Mouse (Mus musculus): ENCODE data around the gene Fuz. TPM values are rescaled to one million over a fixed set of nuclear protein-coding genes. Genes with fewer than 3 reads are reported as not detected.
A peak's percentile ranks its signal among the peaks of the same experiment; 100 is the strongest.

The Fuz gene
- total and polyA plus RNA-seq, 2 experiments from 2014 or later = 10.0 to 50.8 TPM

GRCm38 (mm10) chr7:44951960-44952359 is 56.1 kb downstream of the Fuz start:
- ATAC-seq (ENCODE audit: insufficient read depth, low read depth) = peak; percentile 65
- peak overlapping the region; percentile 79 for H3K4me2 ChIP-seq (ENCODE audit: low read depth, low read length)
- H3K9me3 ChIP-seq (replicated peaks; ENCODE audit: control insufficient read depth, low read length) = no peaks in the 10 kb centered on the region
- peak; percentile 51 for DNase-seq (ENCODE audit: low spot score)
- H3K9ac ChIP-seq (replicated peaks; ENCODE audit: low read depth, low read length) = peak overlapping the region; percentile 43; the same call in 1 of the 2 replicates
- peak overlapping the region; percentile 50 for H3K4me3 ChIP-seq (ENCODE audit: low read depth, low read length)
- peaks cover 22% of the 10 kb centered on the region for H3K27me3 ChIP-seq (ENCODE audit: control insufficient read depth, insufficient read depth, low read length)
- H3K36me3 ChIP-seq (replicated peaks; ENCODE audit: control insufficient read depth, insufficient read depth, low read length) = no peaks in the 10 kb centered on the region
- WGBS = 1% methylated on average over 10 of the region's 10 CpGs
- TF ChIP-seq EP300 (IDR thresholded peaks at IDR 0.05; ENCODE audit: low read depth) (no peak), CTCF (IDR thresholded peaks at IDR 0.05; ENCODE audit: low read depth) (no peak)
- H3K4me1 ChIP-seq (ENCODE audit: control insufficient read depth, insufficient read depth) = peaks cover 10% of the 10 kb centered on the region; the same call in 1 of the 2 replicates
- peak overlapping the region; percentile 51; the same call in 1 of the 2 replicates for H3K27ac ChIP-seq (ENCODE audit: low read depth)

MicroRNA genes within 50 kb of the gene (microRNA counts, 519-probe panel; counts per million panel counts)
- microRNA mmu-miR-707 = not detected

Small RNAs within 50 kb of the gene (microRNA-seq; reads per million reads assigned to microRNA genes)
- not detected for gene Mir707

Other genes starting within 250 kb of the Fuz start
- 2.9 TPM in 2 replicates for gene Myh14, start 225.2 kb upstream of the Fuz start, total RNA-seq (2014; rRNA removed; ENCODE audit: low replicate concordance)
- gene Myh14, start 225.2 kb upstream of the Fuz start, polyA plus RNA-seq (2015; fragmentation: Nextera tagmentation; extraction: Ambion mirVana) = 0.89 and 1.4 TPM in 2 replicates
- gene Izumo2, start 187.3 kb upstream of the Fuz start, total RNA-seq (2014; rRNA removed; ENCODE audit: low replicate concordance) = not detected in 2 replicates
- gene Izumo2, start 187.3 kb upstream of the Fuz start, polyA plus RNA-seq (2015; fragmentation: Nextera tagmentation; extraction: Ambion mirVana) = not detected in 2 replicates
- gene Vrk3, start 147.7 kb upstream of the Fuz start, total RNA-seq (2014; rRNA removed; ENCODE audit: low replicate concordance) = 25.7 and 31.7 TPM in 2 replicates
- gene Vrk3, start 147.7 kb upstream of the Fuz start, polyA plus RNA-seq (2015; fragmentation: Nextera tagmentation; extraction: Ambion mirVana) = 28.7 and 32.9 TPM in 2 replicates
- 0.46 TPM in 1 of 2 replicates, not detected in the other for gene Zfp473, start 145.0 kb upstream of the Fuz start, total RNA-seq (2014; rRNA removed; ENCODE audit: low replicate concordance)
- gene Zfp473, start 145.0 kb upstream of the Fuz start, polyA plus RNA-seq (2015; fragmentation: Nextera tagmentation; extraction: Ambion mirVana) = 0.15 TPM in 2 replicates
- gene Nup62, start 80.0 kb upstream of the Fuz start, total RNA-seq (2014; rRNA removed; ENCODE audit: low replicate concordance) = 75.3 and 78.0 TPM in 2 replicates
- 37.6 and 40.9 TPM in 2 replicates for gene Nup62, start 80.0 kb upstream of the Fuz start, polyA plus RNA-seq (2015; fragmentation: Nextera tagmentation; extraction: Ambion mirVana)
- not detected in 2 replicates for gene Il4i1, start 79.7 kb upstream of the Fuz start, total RNA-seq (2014; rRNA removed; ENCODE audit: low replicate concordance)
- 0.93 and 1.1 TPM in 2 replicates for gene Il4i1, start 79.7 kb upstream of the Fuz start, polyA plus RNA-seq (2015; fragmentation: Nextera tagmentation; extraction: Ambion mirVana)
- 5.6 and 16.0 TPM in 2 replicates for gene Atf5, start 79.4 kb upstream of the Fuz start, total RNA-seq (2014; rRNA removed; ENCODE audit: low replicate concordance)
- gene Atf5, start 79.4 kb upstream of the Fuz start, polyA plus RNA-seq (2015; fragmentation: Nextera tagmentation; extraction: Ambion mirVana) = 3.0 and 3.5 TPM in 2 replicates
- 81.8 and 137 TPM in 2 replicates for gene Akt1s1, start 47.1 kb upstream of the Fuz start, total RNA-seq (2014; rRNA removed; ENCODE audit: low replicate concordance)
- 91.3 and 91.8 TPM in 2 replicates for gene Akt1s1, start 47.1 kb upstream of the Fuz start, polyA plus RNA-seq (2015; fragmentation: Nextera tagmentation; extraction: Ambion mirVana)
- 43.5 and 101 TPM in 2 replicates for gene Tbc1d17, start 47.0 kb upstream of the Fuz start, total RNA-seq (2014; rRNA removed; ENCODE audit: low replicate concordance)
- 51.7 and 57.5 TPM in 2 replicates for gene Tbc1d17, start 47.0 kb upstream of the Fuz start, polyA plus RNA-seq (2015; fragmentation: Nextera tagmentation; extraction: Ambion mirVana)
- 43.6 and 45.9 TPM in 2 replicates for gene Pnkp, start 38.9 kb upstream of the Fuz start, total RNA-seq (2014; rRNA removed; ENCODE audit: low replicate concordance)
- 24.5 and 27.2 TPM in 2 replicates for gene Pnkp, start 38.9 kb upstream of the Fuz start, polyA plus RNA-seq (2015; fragmentation: Nextera tagmentation; extraction: Ambion mirVana)
- 335 and 364 TPM in 2 replicates for gene Ptov1, start 26.3 kb upstream of the Fuz start, total RNA-seq (2014; rRNA removed; ENCODE audit: low replicate concordance)
- gene Ptov1, start 26.3 kb upstream of the Fuz start, polyA plus RNA-seq (2015; fragmentation: Nextera tagmentation; extraction: Ambion mirVana) = 246 and 248 TPM in 2 replicates
- gene Med25, start 3.4 kb upstream of the Fuz start, total RNA-seq (2014; rRNA removed; ENCODE audit: low replicate concordance) = 112 and 136 TPM in 2 replicates
- gene Med25, start 3.4 kb upstream of the Fuz start, polyA plus RNA-seq (2015; fragmentation: Nextera tagmentation; extraction: Ambion mirVana) = 69.0 and 73.3 TPM in 2 replicates
- gene Ap2a1, start 33.4 kb downstream of the Fuz start, total RNA-seq (2014; rRNA removed; ENCODE audit: low replicate concordance) = 63.1 and 99.0 TPM in 2 replicates
- 36.2 and 37.1 TPM in 2 replicates for gene Ap2a1, start 33.4 kb downstream of the Fuz start, polyA plus RNA-seq (2015; fragmentation: Nextera tagmentation; extraction: Ambion mirVana)
- not detected in 2 replicates for gene Tsks, start 47.1 kb downstream of the Fuz start, total RNA-seq (2014; rRNA removed; ENCODE audit: low replicate concordance)
- gene Tsks, start 47.1 kb downstream of the Fuz start, polyA plus RNA-seq (2015; fragmentation: Nextera tagmentation; extraction: Ambion mirVana) = 0.16 and 0.27 TPM in 2 replicates
- 7.5 and 12.7 TPM in 2 replicates for gene Cpt1c, start 78.8 kb downstream of the Fuz start, total RNA-seq (2014; rRNA removed; ENCODE audit: low replicate concordance)
- 3.4 and 3.9 TPM in 2 replicates for gene Cpt1c, start 78.8 kb downstream of the Fuz start, polyA plus RNA-seq (2015; fragmentation: Nextera tagmentation; extraction: Ambion mirVana)
- gene Prmt1, start 90.5 kb downstream of the Fuz start, total RNA-seq (2014; rRNA removed; ENCODE audit: low replicate concordance) = 152 and 173 TPM in 2 replicates
- 271 and 300 TPM in 2 replicates for gene Prmt1, start 90.5 kb downstream of the Fuz start, polyA plus RNA-seq (2015; fragmentation: Nextera tagmentation; extraction: Ambion mirVana)
- 31.7 and 61.1 TPM in 2 replicates for gene Irf3, start 101.6 kb downstream of the Fuz start, total RNA-seq (2014; rRNA removed; ENCODE audit: low replicate concordance)
- gene Irf3, start 101.6 kb downstream of the Fuz start, polyA plus RNA-seq (2015; fragmentation: Nextera tagmentation; extraction: Ambion mirVana) = 44.8 and 51.7 TPM in 2 replicates
- 20.3 and 22.0 TPM in 2 replicates for gene Bcl2l12, start 102.6 kb downstream of the Fuz start, total RNA-seq (2014; rRNA removed; ENCODE audit: low replicate concordance)
- gene Bcl2l12, start 102.6 kb downstream of the Fuz start, polyA plus RNA-seq (2015; fragmentation: Nextera tagmentation; extraction: Ambion mirVana) = 25.5 and 27.5 TPM in 2 replicates
- gene Scaf1, start 120.3 kb downstream of the Fuz start, total RNA-seq (2014; rRNA removed; ENCODE audit: low replicate concordance) = 37.8 and 38.9 TPM in 2 replicates
- 15.9 and 17.9 TPM in 2 replicates for gene Scaf1, start 120.3 kb downstream of the Fuz start, polyA plus RNA-seq (2015; fragmentation: Nextera tagmentation; extraction: Ambion mirVana)
- 38.4 and 62.0 TPM in 2 replicates for gene Rras, start 121.9 kb downstream of the Fuz start, total RNA-seq (2014; rRNA removed; ENCODE audit: low replicate concordance)
- 85.7 and 90.0 TPM in 2 replicates for gene Rras, start 121.9 kb downstream of the Fuz start, polyA plus RNA-seq (2015; fragmentation: Nextera tagmentation; extraction: Ambion mirVana)
- 5.4 and 12.5 TPM in 2 replicates for gene Prr12, start 156.8 kb downstream of the Fuz start, total RNA-seq (2014; rRNA removed; ENCODE audit: low replicate concordance)
- 3.8 TPM in 2 replicates for gene Prr12, start 156.8 kb downstream of the Fuz start, polyA plus RNA-seq (2015; fragmentation: Nextera tagmentation; extraction: Ambion mirVana)
- gene Nosip, start 166.3 kb downstream of the Fuz start, total RNA-seq (2014; rRNA removed; ENCODE audit: low replicate concordance) = 21.5 and 73.9 TPM in 2 replicates
- gene Nosip, start 166.3 kb downstream of the Fuz start, polyA plus RNA-seq (2015; fragmentation: Nextera tagmentation; extraction: Ambion mirVana) = 38.2 and 43.7 TPM in 2 replicates
- gene Prrg2, start 166.6 kb downstream of the Fuz start, total RNA-seq (2014; rRNA removed; ENCODE audit: low replicate concordance) = 8.3 and 22.0 TPM in 2 replicates
- 12.4 and 13.3 TPM in 2 replicates for gene Prrg2, start 166.6 kb downstream of the Fuz start, polyA plus RNA-seq (2015; fragmentation: Nextera tagmentation; extraction: Ambion mirVana)
- 125 and 141 TPM in 2 replicates for gene Rcn3, start 196.1 kb downstream of the Fuz start, total RNA-seq (2014; rRNA removed; ENCODE audit: low replicate concordance)
- 100 and 108 TPM in 2 replicates for gene Rcn3, start 196.1 kb downstream of the Fuz start, polyA plus RNA-seq (2015; fragmentation: Nextera tagmentation; extraction: Ambion mirVana)
- 48.9 and 51.6 TPM in 2 replicates for gene Fcgrt, start 207.8 kb downstream of the Fuz start, total RNA-seq (2014; rRNA removed; ENCODE audit: low replicate concordance)
- 59.5 and 67.9 TPM in 2 replicates for gene Fcgrt, start 207.8 kb downstream of the Fuz start, polyA plus RNA-seq (2015; fragmentation: Nextera tagmentation; extraction: Ambion mirVana)
- 1,106 and 1,247 TPM in 2 replicates for gene Rps11, start 228.4 kb downstream of the Fuz start, total RNA-seq (2014; rRNA removed; ENCODE audit: low replicate concordance)
- 730 and 757 TPM in 2 replicates for gene Rps11, start 228.4 kb downstream of the Fuz start, polyA plus RNA-seq (2015; fragmentation: Nextera tagmentation; extraction: Ambion mirVana)
- gene Rpl13a, start 232.7 kb downstream of the Fuz start, total RNA-seq (2014; rRNA removed; ENCODE audit: low replicate concordance) = 1,443 and 1,972 TPM in 2 replicates
- gene Rpl13a, start 232.7 kb downstream of the Fuz start, polyA plus RNA-seq (2015; fragmentation: Nextera tagmentation; extraction: Ambion mirVana) = 780 and 809 TPM in 2 replicates
- 0.19 and 0.23 TPM in 2 replicates for gene Gm45713, start 240.2 kb downstream of the Fuz start, total RNA-seq (2014; rRNA removed; ENCODE audit: low replicate concordance)
- gene Gm45713, start 240.2 kb downstream of the Fuz start, polyA plus RNA-seq (2015; fragmentation: Nextera tagmentation; extraction: Ambion mirVana) = 0.29 and 0.78 TPM in 2 replicates
- gene Flt3l, start 240.4 kb downstream of the Fuz start, total RNA-seq (2014; rRNA removed; ENCODE audit: low replicate concordance) = 8.1 and 23.3 TPM in 2 replicates
- gene Flt3l, start 240.4 kb downstream of the Fuz start, polyA plus RNA-seq (2015; fragmentation: Nextera tagmentation; extraction: Ambion mirVana) = 1.8 and 2.0 TPM in 2 replicates

Data from heart, postnatal 0 days (tissue).